Mouse (Mus musculus) E14TG2a.4 (cell line): ENCODE results near the gene Olfr750.

ENCODE experiments used
- CTCF ChIP-seq: conservative IDR thresholded peaks from 2 replicates; pipeline ENCODE4 v1.5.1; 2014; ENCODE audit warnings: low read length
- POU5F1 ChIP-seq: IDR thresholded peaks from 2 replicates; pipeline ENCODE4 v1.6.1; 2014; ENCODE audit warnings: low read length, borderline replicate concordance

DNA sequence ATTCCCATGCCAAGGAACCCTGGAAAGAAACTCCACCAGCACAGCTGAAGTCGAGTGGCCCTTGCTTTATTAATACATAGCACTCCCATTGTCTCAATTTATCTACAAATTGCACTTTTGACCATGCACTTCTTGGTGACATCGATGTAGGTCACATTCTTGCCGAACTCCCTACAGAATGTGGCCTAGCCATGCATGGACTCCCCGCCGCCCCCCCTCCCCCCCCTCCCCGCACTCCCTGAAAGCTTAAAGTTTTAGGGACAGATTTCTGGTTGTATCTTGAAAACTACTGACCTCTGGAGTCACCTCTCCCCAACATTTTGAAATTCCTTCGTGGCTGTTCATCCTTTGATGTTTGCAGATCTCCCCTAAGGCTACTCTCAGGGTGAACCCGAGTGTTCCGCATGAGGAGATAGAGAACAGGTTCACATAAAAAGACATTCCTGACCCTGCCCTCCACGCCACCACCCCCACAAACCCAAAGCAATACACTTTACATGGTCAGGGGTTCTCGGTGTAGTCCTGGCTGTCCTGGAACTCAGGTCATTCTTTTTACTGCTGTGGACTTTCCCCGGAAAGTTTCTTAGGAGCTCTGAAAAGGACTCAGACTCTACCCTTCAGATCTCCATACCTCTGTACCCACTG lies 39.8 kb upstream of the Olfr750 start, which contains the start of gene Eddm3b:
- TF ChIP-seq CTCF: no peak
- no peak for TF ChIP-seq POU5F1
